Mouse (Mus musculus) limb, embryonic 11.5 days (tissue): ENCODE results near the gene Pstpip1. TPM values are rescaled to one million over a fixed set of nuclear protein-coding genes. Genes with fewer than 3 reads are reported as not detected.

Experiments
- ATAC-seq: fragments of 200-750 bp; cut with Nextera tagmentation; 2 replicates; pipeline ENCODE4 v1.8.0; 2017; ENCODE audit warnings: low read depth; ENCODE audit not compliant: insufficient number of reproducible peaks, low FRiP score, low TSS enrichment
- DNase-seq: peaks from one replicate; pipeline ENCODE4 v3.0.0-alpha.2; 2015; ENCODE audit warnings: low spot score
- H3K27ac ChIP-seq: fragments of 300-500 bp; sonication (generic); replicated peaks from 2 replicates; pipeline ENCODE4 v1.5.1; 2014; ENCODE audit warnings: low read depth, mild to moderate bottlenecking, low read length
- H3K27me3 ChIP-seq: fragments of 300-500 bp; sonication (generic); 2 replicates; pipeline ENCODE4 v1.6.1; 2014; ENCODE audit warnings: mild to moderate bottlenecking, low read length, mixed read lengths; ENCODE audit not compliant: control insufficient read depth, insufficient read depth
- H3K36me3 ChIP-seq: fragments of 300-500 bp; sonication (generic); 2 replicates; pipeline ENCODE4 v1.6.1; 2014; ENCODE audit warnings: mild to moderate bottlenecking, low read length, moderate library complexity, mixed read lengths; ENCODE audit not compliant: control insufficient read depth, insufficient read depth
- H3K4me1 ChIP-seq: fragments of 300-500 bp; sonication (generic); 2 replicates; pipeline ENCODE4 v1.6.1; 2014; ENCODE audit warnings: low read length, mixed read lengths; ENCODE audit not compliant: control insufficient read depth, insufficient read depth
- H3K4me2 ChIP-seq: fragments of 300-500 bp; sonication (generic); 2 replicates; pipeline ENCODE4 v1.6.1; 2014; ENCODE audit warnings: low read depth, mild to moderate bottlenecking, moderate library complexity; ENCODE audit not compliant: severe bottlenecking
- H3K4me3 ChIP-seq: fragments of 300-500 bp; sonication (generic); 2 replicates; pipeline ENCODE4 v1.5.1; 2014; ENCODE audit warnings: low read depth, low read length
- H3K9ac ChIP-seq: fragments of 300-500 bp; sonication (generic); 2 replicates; pipeline ENCODE4 v1.6.1; 2014; ENCODE audit warnings: mild to moderate bottlenecking, low read length
- H3K9me3 ChIP-seq: fragments of 300-500 bp; sonication (generic); 2 replicates; pipeline ENCODE4 v1.6.1; 2016; ENCODE audit warnings: low read length; ENCODE audit not compliant: control insufficient read depth
- WGBS: fragments of 180-500 bp; shearing (Covaris S2); extraction: QIAGEN DNeasy Blood & Tissue Kit; methylation state at CpG from one replicate; pipeline ENCODE4 v1.1.7; 2014; 5-methylcytosine and 5-hydroxymethylcytosine counted together
- polyA plus RNA-seq: library from polyadenylated mRNA; unstranded; fragments of >200 nt; fragmentation: Nextera tagmentation; extraction: Ambion mirVana; gene quantifications from 2 replicates; pipeline ENCODE4 v1.2.1, GENCODE M21; 2014

Gene Pstpip1
- polyA plus RNA-seq, 1 experiment from 2014 or later = 0.28 TPM

DNA sequence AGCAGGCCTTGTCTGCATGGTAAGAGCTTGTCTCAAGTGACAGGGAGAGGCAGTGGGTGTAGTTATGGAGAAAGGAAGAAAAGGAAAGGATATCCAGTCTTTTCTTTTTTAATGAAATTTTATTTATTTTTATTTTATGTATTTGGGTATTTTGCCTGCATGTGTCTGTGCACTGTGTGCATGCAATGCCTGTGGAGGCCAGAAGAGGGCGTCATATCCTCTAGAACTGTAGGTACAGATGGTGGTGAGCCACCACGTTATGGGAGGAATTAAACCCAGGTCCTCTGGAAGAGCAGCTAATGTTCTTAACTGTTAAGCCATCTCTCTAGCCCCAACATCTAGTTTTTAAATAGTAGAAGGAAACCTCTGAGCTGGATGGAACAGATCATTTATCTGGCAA is 2.3 kb downstream of the Pstpip1 start:
- DNase-seq (no peak), ATAC-seq (no peak)
- Histone ChIP-seq H3K4me2 (no peak overlapping the region), H3K27ac (no peak overlapping the region), H3K4me1 (peaks cover 11% of the 10 kb centered on the region), H3K36me3 (no peaks in the 10 kb centered on the region), H3K4me3 (no peak overlapping the region), H3K9ac (no peak overlapping the region), H3K27me3 (no peaks in the 10 kb centered on the region), H3K9me3 (no peaks in the 10 kb centered on the region)
- WGBS = 44% methylated on average over 2 of the region's 2 CpGs

DNA sequence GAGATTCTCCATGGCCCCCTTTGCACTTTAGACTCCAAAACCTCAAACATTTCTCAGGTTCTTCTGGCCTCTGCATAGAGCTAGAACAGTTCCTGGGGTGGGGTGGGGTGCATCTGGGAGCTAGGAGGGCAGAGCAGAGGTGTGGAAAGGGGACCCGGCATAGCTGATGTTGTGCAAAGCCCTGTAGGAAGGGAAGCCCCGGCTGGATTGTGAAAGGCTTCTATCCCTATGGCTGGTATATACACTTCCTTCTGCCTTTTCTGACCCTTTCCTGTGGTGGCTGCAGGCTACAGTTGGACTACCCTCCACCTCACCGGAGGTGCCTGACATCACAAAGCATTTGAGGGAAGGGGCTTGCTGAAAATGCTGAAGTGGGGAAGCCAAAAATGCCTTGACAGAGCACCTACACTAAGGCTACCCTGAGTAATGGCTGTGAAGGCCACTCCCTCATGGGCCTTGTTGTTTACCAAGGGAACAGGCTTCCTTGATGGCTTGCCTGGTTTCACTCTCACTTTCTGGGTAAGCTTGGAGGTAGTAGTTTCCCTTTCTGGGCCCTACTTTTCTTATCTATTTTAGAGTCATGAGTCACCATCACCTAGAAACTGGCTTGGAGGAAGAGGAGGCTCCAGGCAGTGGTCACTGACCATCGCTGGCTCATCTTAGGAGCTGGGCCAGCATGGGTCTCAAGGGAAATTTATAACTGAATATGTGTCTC is 8.0 kb downstream of the Pstpip1 start:
- Histone ChIP-seq H3K4me1 (no peaks in the 10 kb centered on the region), H3K4me3 (no peak overlapping the region), H3K36me3 (no peaks in the 10 kb centered on the region), H3K27ac (no peak overlapping the region), H3K4me2 (no peak overlapping the region), H3K9ac (no peak overlapping the region), H3K27me3 (no peaks in the 10 kb centered on the region), H3K9me3 (0 out of 2 replicates have a peak, but pooled peaks cover 3% of the 10 kb centered on the region)
- ATAC-seq = no peak
- WGBS = 88% methylated on average over 4 of the region's 4 CpGs
- DNase-seq = no peak

DNA sequence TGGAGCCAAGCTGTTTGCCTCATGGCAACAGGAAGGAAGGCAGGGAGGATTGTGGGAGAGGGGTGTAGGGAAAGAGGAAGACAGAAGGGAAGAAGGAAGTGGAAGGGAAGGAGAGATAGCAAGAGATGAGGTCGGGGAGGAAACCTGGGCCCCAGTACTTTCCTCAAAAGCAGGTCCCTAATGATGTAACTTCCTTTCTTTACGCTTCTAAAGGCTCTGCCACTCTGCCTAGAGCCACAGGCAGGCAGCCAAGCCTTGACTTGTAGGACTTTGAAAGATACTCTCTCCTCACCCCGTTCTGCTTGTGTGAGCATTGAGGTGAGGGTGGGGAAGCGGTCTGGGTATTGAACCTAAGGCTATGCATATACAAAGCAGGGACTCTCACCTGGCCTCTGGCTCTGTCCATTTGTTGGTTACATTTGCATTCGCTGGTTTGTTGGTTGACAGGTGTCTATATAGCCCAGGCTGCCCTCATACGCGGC is 10.3 kb downstream of the Pstpip1 start:
- Histone ChIP-seq H3K4me1 (no peaks in the 10 kb centered on the region), H3K27ac (no peak overlapping the region), H3K36me3 (no peaks in the 10 kb centered on the region), H3K9me3 (0 out of 2 replicates have a peak, but pooled peaks cover 3% of the 10 kb centered on the region), H3K4me3 (no peak overlapping the region), H3K4me2 (no peak overlapping the region), H3K27me3 (no peaks in the 10 kb centered on the region), H3K9ac (no peak overlapping the region)
- WGBS = 91% methylated on average over 7 of the region's 7 CpGs
- DNase-seq (no peak), ATAC-seq (no peak)

DNA sequence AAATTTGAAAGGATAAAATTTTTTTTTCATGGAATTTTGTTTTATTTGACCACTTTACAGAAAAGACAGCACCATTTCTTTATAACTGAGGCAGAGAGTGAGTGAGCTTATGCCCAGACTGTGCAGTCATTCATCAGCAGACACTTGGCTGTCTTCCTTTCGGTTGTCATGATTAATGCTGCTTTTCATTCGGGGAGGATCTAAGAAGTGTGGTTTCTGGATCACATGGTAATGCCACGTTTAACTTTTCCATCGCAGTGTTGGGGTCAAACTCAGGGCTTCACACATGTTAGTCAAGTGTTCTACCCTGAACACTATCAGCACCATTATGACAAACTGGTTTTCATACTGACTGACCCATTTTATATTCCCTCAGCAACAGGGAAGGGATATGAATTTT is 11.3 kb downstream of the Pstpip1 start:
- Histone ChIP-seq H3K27me3 (no peaks in the 10 kb centered on the region), H3K4me3 (no peak overlapping the region), H3K4me2 (no peak overlapping the region), H3K36me3 (no peaks in the 10 kb centered on the region), H3K9ac (no peak overlapping the region), H3K4me1 (peaks cover under 1% of the 10 kb centered on the region; the same call in 1 of the 2 replicates), H3K27ac (no peak overlapping the region), H3K9me3 (0 out of 2 replicates have a peak, but pooled peaks cover 3% of the 10 kb centered on the region)
- WGBS = 59% methylated on average over 4 of the region's 4 CpGs
- no peak for ATAC-seq
- DNase-seq = no peak

DNA sequence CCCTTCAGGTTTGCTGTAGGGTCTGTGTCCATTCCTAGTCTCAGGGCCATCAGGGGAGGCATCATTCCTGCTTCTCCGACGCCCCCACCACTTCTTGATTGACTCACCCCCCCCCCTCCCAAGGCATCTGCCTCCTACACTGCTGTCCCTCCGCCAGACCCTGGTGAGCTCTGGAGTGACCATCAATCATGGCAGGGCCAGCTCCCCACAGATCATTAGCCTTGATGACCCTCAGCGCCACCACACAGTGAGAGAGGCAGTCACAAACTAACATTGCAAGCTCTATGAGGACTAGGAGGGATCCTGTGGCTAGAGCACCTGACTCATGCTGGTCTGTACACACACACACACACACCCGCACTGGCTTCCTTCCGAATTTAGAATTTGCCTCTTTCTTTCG is 15.2 kb downstream of the Pstpip1 start:
- no peaks in the 10 kb centered on the region for H3K27me3 ChIP-seq
- H3K36me3 ChIP-seq = no peaks in the 10 kb centered on the region
- no peak overlapping the region for H3K4me3 ChIP-seq
- ATAC-seq (no peak), DNase-seq (no peak)
- 0 out of 2 replicates have a peak, but pooled peaks cover 3% of the 10 kb centered on the region for H3K9me3 ChIP-seq
- 30% methylated on average over 7 of the region's 7 CpGs for WGBS
- no peak overlapping the region for H3K27ac ChIP-seq
- peaks cover 6% of the 10 kb centered on the region; the same call in 1 of the 2 replicates for H3K4me1 ChIP-seq
- H3K4me2 ChIP-seq = no peak overlapping the region
- H3K9ac ChIP-seq = no peak overlapping the region

DNA sequence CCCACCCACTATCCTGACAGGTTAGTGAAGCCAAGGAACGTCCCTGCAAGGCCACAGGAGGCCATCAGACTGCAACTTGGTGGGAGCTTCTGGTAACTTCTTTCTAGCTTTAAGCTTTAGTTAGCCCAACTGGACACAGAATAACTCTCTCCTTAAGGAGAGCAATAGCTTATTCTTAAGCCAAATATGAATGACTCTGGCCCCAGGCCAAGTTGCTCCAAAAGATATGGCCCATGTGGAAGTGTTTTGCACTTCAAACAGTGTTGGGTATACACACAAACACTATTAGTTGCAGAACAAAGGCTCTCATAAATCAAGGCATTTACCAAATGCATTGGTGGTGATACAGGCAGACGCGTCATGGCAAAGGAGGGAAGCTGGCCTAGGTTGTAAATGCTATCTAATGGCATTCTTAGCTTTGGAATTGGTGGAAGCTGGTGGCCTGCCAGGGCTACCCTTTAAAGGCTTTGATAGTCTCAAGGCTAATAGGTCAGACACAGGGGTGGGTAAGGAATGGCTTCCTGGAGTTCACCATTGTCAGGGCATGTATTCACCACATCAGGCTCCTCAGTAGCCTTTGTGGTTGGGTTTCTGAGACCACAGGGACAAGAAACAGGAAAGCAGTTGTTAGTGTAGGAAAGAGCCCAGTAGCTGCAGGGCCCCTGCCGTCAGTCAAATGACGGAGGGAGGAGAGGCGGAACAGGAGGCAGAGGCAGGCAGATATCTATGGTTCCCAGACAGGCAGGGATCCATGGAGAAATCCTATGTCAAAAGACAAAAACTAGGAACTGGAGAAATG is 16.7 kb downstream of the Pstpip1 start:
- DNase-seq = no peak
- H3K36me3 ChIP-seq = no peaks in the 10 kb centered on the region
- H3K27ac ChIP-seq = no peak overlapping the region
- H3K4me3 ChIP-seq = no peak overlapping the region
- WGBS = 42% methylated on average over 6 of the region's 6 CpGs
- H3K9ac ChIP-seq = no peak overlapping the region
- no peak for ATAC-seq
- peaks cover 6% of the 10 kb centered on the region; the same call in 1 of the 2 replicates for H3K4me1 ChIP-seq
- no peaks in the 10 kb centered on the region for H3K9me3 ChIP-seq
- no peaks in the 10 kb centered on the region for H3K27me3 ChIP-seq
- H3K4me2 ChIP-seq = no peak overlapping the region

DNA sequence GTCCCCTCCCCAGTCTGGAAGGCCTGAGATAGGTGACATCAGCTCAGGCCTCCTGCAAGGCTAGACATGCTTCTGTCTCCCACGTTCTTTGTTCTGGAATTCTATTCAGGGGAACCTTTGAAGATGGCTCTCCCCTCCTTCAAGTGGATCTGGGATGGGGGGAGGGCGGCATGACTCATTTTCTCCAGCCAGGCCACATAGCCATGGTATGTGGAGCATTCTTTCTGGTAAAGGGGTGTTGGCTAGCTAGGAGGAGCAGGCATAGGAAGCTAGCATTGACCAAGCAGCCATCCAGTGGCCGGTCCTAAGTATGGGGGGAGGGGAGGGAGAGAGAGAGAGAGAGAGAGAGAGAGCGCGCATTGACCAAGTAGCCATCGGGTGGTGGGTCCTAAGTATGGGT is 17.8 kb downstream of the Pstpip1 start:
- H3K27ac ChIP-seq = no peak overlapping the region
- DNase-seq = no peak
- H3K27me3 ChIP-seq = no peaks in the 10 kb centered on the region

DNA sequence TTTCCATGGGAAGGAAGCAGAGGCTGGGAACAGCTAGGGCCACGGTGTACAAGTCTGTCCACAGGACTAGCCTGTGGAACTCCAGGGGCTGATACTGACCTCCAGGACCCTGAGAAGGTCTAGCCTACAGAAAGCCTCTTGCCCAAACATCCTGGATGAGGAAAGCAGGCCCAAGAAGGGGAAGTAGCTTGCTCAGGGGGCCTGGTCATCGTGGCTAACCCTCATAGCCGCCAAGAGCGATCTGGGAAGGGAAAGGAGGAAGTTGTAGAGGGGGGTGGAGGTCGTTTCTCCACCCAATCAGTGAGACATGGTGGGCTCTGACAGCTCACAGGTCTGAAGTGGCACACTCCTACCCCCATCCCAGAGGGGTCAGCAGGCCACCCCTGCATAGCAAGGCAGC is 18.4 kb downstream of the Pstpip1 start:
- Histone ChIP-seq H3K9me3 (no peaks in the 10 kb centered on the region), H3K36me3 (no peaks in the 10 kb centered on the region), H3K27me3 (no peaks in the 10 kb centered on the region), H3K4me1 (peaks cover 14% of the 10 kb centered on the region; the same call in 1 of the 2 replicates), H3K4me2 (no peak overlapping the region), H3K9ac (no peak overlapping the region), H3K4me3 (no peak overlapping the region), H3K27ac (no peak overlapping the region)
- DNase-seq (no peak), ATAC-seq (no peak)
- 66% methylated on average over 5 of the region's 5 CpGs for WGBS

More for the DNA sequence above, 17.8 kb downstream of the Pstpip1 start:
- no peak overlapping the region for H3K4me2 ChIP-seq
- 70% methylated on average over 6 of the region's 6 CpGs for WGBS
- peaks cover 12% of the 10 kb centered on the region; the same call in 1 of the 2 replicates for H3K4me1 ChIP-seq
- H3K4me3 ChIP-seq = no peak overlapping the region
- H3K36me3 ChIP-seq = no peaks in the 10 kb centered on the region
- no peaks in the 10 kb centered on the region for H3K9me3 ChIP-seq
- no peak for ATAC-seq
- H3K9ac ChIP-seq = no peak overlapping the region
